Mouse (Mus musculus): Measurements from ENCODE around the gene Fndc7. TPM values are rescaled to one million over a fixed set of nuclear protein-coding genes. Genes with fewer than 3 reads are reported as not detected.
"Not testable (repeated sequence)": the region's sequence is repeated elsewhere in the genome, so short reads cannot be mapped to it uniquely, and the experiment has no call there.

Gene Fndc7
- total RNA-seq, 2 experiments from 2014 or later: 0.13 TPM; not detected in 1

DNA sequence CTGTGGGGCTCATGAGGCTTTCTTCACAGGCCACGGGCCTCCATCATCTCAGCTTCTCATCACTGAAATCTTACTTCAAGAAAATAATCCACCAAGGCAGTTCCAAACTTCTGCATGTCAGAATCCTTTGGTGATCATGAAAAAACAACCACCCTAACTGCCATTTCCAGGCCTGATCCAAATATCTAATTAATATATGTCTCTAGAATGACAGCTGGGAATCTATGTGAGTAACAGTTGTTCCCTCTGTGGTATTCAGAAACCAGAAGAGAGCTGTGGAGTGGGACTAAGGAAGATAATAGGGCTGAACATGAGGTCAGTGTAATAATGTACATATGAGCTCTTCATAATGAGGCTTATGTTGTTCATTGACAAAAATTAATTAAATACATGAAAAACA, 36.5 kb downstream of the Fndc7 start:
- DNase-seq: no peak

DNA sequence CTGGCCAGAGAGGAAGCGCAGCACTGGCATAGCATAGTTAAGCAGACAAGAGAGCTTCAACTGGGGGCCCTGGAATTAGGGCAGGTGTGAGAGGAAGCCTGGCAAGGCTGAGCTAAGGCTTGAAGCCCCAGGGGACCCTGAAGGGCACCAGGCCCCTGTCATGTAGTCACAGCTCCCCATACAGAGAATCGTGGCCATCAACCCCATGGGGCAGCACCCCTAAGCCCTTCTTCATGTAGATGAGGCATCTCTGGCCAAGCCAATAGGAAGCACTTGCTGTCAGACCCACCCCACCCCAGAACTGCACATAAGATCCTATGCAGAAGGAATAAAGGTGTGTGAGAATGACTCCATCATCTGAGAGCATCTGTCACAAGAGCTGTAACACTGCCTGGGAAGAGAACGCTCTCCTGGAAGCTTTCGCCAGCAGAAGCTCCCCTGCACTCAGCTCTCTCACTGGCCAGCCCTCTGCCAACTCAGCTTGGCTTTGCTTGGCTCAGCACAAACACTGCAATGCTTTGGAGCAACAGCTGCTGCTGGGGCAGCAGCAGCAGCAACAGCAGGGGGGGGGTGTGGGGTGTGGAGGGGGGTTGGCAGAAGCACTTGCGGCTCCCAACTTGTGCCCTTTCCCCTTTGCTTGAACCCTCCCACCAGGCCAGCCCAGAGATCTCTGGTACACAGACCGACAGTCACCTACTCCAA, 37.7 kb downstream of the Fndc7 start:
- no peak for DNase-seq

GRCm38 (mm10) chr3:108851554-108851953, 38.3 kb downstream of the Fndc7 start:
- DNase-seq: no peak

- DNase-seq: no peak
Measured at GRCm38 (mm10) chr3:108851075-108851474, 38.7 kb downstream of the Fndc7 start.

GRCm38 (mm10) chr3:108850506-108850905, 39.3 kb downstream of the Fndc7 start:
- DNase-seq: no peak

GRCm38 (mm10) chr3:108846616-108847015, 43.2 kb downstream of the Fndc7 start:
- no peak for DNase-seq

GRCm38 (mm10) chr3:108844521-108844920, 45.3 kb downstream of the Fndc7 start:
- no peak for DNase-seq

- DNase-seq: no peak
Measured at GRCm38 (mm10) chr3:108844026-108844425, 45.8 kb downstream of the Fndc7 start.

- no peak for DNase-seq
Measured at GRCm38 (mm10) chr3:108840716-108841054, 49.1 kb downstream of the Fndc7 start.

DNA sequence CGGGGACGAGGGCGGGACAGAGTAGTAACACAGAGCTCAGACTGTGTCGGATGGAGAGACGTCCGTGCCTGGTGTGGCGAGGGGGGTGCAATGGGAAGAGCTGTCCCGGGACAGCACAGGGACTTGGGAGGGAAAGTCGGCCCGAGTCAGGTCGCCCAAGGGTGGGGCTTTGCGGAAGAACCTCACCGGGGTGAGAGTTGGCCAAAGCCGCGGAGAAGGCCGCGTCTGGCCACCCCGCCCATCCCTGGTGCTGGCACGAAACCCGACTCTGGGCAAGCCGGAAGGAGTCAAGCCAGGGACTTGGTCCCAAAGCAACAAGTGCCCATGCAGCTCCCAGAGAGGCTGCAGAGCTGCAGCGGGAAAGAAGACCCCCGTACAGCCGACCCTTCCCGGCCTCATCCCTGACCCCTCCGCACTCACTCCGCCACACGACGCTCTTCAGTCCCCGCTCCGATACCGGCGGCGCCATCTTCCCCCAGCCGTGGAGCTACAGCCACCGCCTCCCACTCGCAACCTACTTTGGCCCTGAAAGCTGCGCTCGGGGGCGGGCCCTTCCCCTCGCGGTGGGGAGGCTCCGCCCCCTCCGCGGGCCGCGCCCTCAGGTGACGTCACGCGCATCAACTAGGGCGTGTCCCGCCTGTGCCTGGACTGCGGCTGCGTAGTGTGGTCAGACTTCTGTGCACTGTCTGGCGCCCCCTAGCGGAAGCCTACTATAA, 49.6 kb downstream of the Fndc7 start, which contains the start of gene Stxbp3:
Gene Stxbp3 (minus strand): TSS at position 527 of the 716 bp plus-strand sequence.
- DNase-seq: peak; percentile 98

DNA sequence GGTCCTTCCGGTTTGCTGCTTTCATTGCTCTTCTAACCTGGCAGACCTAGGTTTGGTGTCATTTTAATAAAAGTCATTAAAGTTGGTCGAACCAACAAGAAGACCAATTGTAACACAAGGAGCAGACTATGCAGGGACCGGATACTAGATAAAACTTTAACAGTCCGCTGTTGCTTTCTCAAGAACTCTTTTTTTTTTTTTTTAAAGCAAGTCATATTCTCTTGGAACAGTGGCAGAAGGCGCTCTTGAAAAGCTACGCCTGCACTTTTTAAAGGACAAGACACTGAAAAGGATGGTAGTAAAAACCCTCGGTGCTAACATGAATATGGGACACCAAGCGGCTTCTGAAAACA, 50.2 kb downstream of the Fndc7 start:
- DNase-seq: no peak

DNA sequence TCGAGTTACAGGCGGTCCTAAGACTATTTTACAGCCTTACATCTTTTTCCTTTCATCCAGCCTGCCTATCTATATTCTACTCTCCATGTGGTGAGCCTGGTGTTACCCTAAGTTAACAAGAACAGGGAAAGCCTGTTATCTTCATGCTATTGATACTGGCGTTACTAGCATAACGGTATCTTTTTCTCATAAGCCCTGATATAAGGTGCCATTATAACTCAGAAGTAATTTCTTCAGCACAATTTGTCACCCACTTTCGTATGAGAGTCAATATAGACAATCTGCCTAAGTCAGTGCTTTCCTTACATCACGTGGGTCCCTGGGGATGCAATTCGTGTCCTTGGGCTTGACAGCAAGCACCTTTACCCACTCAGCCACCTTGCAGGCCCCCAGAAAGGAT, 50.8 kb downstream of the Fndc7 start:
- DNase-seq: no peak

GRCm38 (mm10) chr3:108836931-108837330, 52.9 kb downstream of the Fndc7 start:
- DNase-seq: no peak

DNA sequence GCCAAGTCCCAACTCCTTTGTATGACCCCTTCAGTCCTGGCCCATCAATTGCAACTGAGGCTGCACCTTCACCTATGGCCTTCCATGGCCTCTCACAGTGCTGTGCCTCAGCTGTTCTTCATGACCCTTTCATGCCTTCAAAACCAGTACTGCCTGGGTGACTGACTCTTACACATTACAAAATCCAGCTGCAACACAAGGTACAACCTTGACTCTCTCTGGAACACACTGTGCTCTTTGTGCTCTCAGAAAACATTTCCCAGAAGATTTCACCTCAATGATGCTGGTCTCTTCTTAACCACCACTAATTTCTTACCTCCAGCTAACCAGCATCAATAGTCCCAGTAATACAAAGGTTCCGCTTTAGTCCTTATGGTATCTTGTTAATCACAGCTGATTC, 56.1 kb downstream of the Fndc7 start:
- not testable (repeated sequence) for DNase-seq

- DNase-seq: no peak
Measured at GRCm38 (mm10) chr3:108831750-108832149, 58.1 kb downstream of the Fndc7 start.

DNA sequence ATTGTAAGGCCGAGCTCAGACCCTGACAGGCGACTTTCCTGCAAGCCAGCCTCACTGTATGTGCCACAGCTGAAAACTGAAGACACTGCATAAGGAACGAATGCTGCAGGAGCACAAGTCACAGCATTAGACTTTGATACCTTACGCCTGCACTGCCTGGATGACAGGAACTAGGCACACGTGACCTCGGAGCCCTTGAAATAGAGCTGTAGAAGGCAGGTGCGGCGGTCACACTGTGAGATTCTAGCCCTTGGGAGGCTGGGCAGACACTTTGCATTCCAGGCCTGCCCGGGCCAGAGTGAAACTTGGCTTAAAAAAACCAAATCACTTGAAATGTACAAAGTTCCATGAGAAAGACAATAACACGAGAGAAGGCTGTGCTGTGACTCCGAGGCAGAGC, 59.3 kb downstream of the Fndc7 start:
- DNase-seq: no peak

GRCm38 (mm10) chr3:108815631-108816030, 74.2 kb downstream of the Fndc7 start:
- peak in 1 of 2 experiments; percentile 12 for DNase-seq

DNA sequence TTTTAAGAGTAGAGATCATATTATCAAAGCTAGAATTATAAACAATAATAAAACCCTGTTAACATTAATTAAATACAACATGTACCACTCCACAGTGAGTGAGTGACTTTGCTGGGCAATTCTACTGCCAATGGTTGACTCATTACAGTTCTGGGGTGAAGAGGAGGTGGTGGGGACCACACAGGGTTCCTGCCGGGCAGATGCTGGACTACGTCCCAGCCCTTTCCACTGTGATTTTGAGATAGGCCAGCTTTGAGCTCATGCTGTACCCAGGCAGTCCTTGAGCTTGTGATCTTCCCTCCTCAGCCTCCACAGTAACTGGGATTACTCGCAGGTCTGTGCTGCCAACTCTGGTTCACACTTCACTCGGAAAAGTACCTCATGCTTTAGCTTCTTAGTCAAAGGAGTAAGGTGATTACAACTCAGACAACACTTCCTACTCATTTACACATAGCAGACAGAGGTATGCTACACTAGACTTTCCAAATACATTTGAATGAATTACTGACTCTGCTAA, 79.0 kb downstream of the Fndc7 start:
- DNase-seq: no peak

GRCm38 (mm10) chr3:108805622-108806021, 84.2 kb downstream of the Fndc7 start:
- peak in 1 of 2 experiments; percentile 12 for DNase-seq

Other genes with a start within 250 kb of the Fndc7 start
- 10 to 100 TPM; 29.1 to 29.4 TPM for gene Clcc1, start 236.1 kb downstream of the Fndc7 start, total RNA-seq (2021)
- 10 to 100 TPM; 15.9 to 19.6 TPM for gene Gpsm2, start 167.7 kb downstream of the Fndc7 start, total RNA-seq (2021)
- under 1 TPM; 0.10 to 0.13 TPM for gene Aknad1, start 150.3 kb downstream of the Fndc7 start, total RNA-seq (2021)
- gene Stxbp3, start 49.5 kb downstream of the Fndc7 start, total RNA-seq (2021): 10 to 100 TPM; 22.9 to 25.9 TPM
- gene Prpf38b, start 21.7 kb upstream of the Fndc7 start, total RNA-seq (2021): 10 to 100 TPM; 46.7 to 51.9 TPM
- 1 to 10 TPM; 1.8 to 2.6 TPM for gene Henmt1, start 49.9 kb upstream of the Fndc7 start, total RNA-seq (2021)
- gene Gm9857, start 50.4 kb upstream of the Fndc7 start, total RNA-seq (2021): not detected
- 10 to 100 TPM; 26.9 to 27.9 TPM for gene Fam102b, start 137.6 kb upstream of the Fndc7 start, total RNA-seq (2021)
- gene Slc25a54, start 190.5 kb upstream of the Fndc7 start, total RNA-seq (2021): not detected
- gene Slc25a24, start 233.1 kb upstream of the Fndc7 start, total RNA-seq (2021): 1 to 10 TPM; 2.9 to 3.0 TPM